Mouse (Mus musculus): Measurements from ENCODE around the gene Smarcd2. TPM values are rescaled to one million over a fixed set of nuclear protein-coding genes. Genes with fewer than 3 reads are reported as not detected.

Smarcd2 gene
- polyA plus RNA-seq (2015; fragmentation: Nextera tagmentation; extraction: Ambion mirVana): 79.1 and 81.6 TPM in 2 replicates

DNA sequence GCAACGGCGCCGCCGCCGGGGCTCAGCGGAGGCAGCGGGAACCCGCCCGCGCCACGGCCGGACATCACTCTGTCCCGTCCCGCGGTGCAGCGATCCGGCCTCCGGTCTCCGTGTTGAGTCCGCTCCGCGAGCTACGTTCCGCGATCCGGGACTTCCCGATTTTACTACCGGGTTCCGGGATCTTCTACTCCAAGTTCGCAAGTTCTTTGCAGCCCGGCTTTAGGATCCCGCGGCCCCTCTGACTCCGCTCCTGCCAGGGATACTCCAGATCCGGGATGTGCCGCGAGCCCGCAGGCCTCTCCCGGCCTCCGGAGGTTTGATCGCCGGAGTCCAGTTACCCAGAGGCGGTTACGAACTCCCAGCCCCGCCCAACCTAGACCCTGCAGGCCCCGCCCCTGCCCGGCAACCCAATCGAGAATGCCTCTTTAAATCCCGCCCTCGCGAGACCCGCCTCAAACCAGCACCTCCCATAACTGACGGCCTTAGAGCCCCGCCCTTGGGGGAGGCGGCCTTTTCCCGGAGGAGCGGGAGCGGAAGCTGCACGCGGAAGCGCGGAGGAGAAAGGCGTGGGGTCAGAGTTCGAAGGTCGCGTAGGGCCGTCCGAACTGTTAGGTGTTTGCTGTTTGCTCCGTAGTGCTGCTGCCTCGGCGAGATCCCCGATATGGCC, at the start of gene Smarcd2:
Gene Smarcd2, minus strand, starts transcription at position 329 of the 667 bp plus-strand sequence.
- ATAC-seq (ENCODE audit: borderline replicate concordance, extremely low read depth, low FRiP score, low TSS enrichment): peak; percentile 91
- H3K4me1 ChIP-seq: peaks cover 67% of the 10 kb centered on the region
- H3K9me3 ChIP-seq: no peaks in the 10 kb centered on the region
- peak within 1 kb of the TSS; percentile 96 for H3K9ac ChIP-seq
- H3K27ac ChIP-seq: peak within 1 kb of the TSS; percentile 98
- no peaks in the 10 kb centered on the region; the same call in 1 of the 2 replicates for H3K36me3 ChIP-seq
- no peaks in the 10 kb centered on the region for H3K27me3 ChIP-seq
- under 1% methylated on average over 72 of the region's 72 CpGs for WGBS
- peak within 1 kb of the TSS; percentile 78 for H3K4me2 ChIP-seq
- H3K4me3 ChIP-seq: peak within 1 kb of the TSS; percentile 90

GRCm38 (mm10) chr11:106318406-106319366, 45.9 kb upstream of the Smarcd2 start:
- WGBS: 58% methylated on average over 21 of the region's 21 CpGs
- no peaks in the 10 kb centered on the region for H3K36me3 ChIP-seq
- no peaks in the 10 kb centered on the region for H3K9me3 ChIP-seq
- no peaks in the 10 kb centered on the region for H3K27me3 ChIP-seq
- no peak overlapping the region for H3K4me2 ChIP-seq
- H3K27ac ChIP-seq: no peak overlapping the region
- ATAC-seq (ENCODE audit: borderline replicate concordance, extremely low read depth, low FRiP score, low TSS enrichment): no peak
- H3K4me3 ChIP-seq: no peak overlapping the region
- no peak overlapping the region for H3K9ac ChIP-seq
- H3K4me1 ChIP-seq: peaks cover 12% of the 10 kb centered on the region

DNA sequence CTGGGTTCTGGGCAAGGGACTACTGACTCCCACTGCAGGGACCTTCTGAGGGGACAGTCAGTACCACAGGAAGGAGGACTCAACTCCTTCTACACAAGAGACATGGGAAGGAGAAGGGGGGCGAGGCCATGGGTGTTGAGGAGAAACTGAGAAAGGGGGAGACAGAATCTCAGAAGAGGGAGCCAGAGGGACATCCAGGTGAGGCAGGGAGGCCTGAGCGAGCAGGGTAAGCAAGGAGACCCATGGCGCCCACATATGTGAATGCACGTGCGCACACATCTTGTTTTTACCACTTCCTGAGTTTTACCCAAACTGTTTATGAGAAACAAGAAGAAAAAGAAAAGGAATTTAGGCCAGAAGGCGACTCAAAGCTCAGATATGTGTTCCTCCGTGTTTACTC, 45.0 kb upstream of the Smarcd2 start:
- Histone ChIP-seq H3K9me3 (no peaks in the 10 kb centered on the region), H3K36me3 (no peaks in the 10 kb centered on the region), H3K27me3 (no peaks in the 10 kb centered on the region), H3K27ac (no peak overlapping the region), H3K4me2 (no peak overlapping the region), H3K4me1 (peaks cover 19% of the 10 kb centered on the region), H3K4me3 (no peak overlapping the region), H3K9ac (no peak overlapping the region)
- no peak for ATAC-seq (ENCODE audit: borderline replicate concordance, extremely low read depth, low FRiP score, low TSS enrichment)
- WGBS: 66% methylated on average over 7 of the region's 7 CpGs

- H3K4me3 ChIP-seq: no peak overlapping the region
- no peaks in the 10 kb centered on the region for H3K9me3 ChIP-seq
- no peaks in the 10 kb centered on the region for H3K27me3 ChIP-seq
- no peak overlapping the region for H3K4me2 ChIP-seq
- H3K9ac ChIP-seq: no peak overlapping the region
- peaks cover 19% of the 10 kb centered on the region for H3K4me1 ChIP-seq
- 69% methylated on average over 1 of the region's 1 CpGs for WGBS
- no peaks in the 10 kb centered on the region for H3K36me3 ChIP-seq
- H3K27ac ChIP-seq: no peak overlapping the region
- no peak for ATAC-seq (ENCODE audit: borderline replicate concordance, extremely low read depth, low FRiP score, low TSS enrichment)
These were observed 43.6 kb upstream of the Smarcd2 start for GRCm38 (mm10) chr11:106316416-106316815.

GRCm38 (mm10) chr11:106314333-106314812, 41.6 kb upstream of the Smarcd2 start, which contains the start of gene Cd79b:
TSS of gene Cd79b (minus strand) at chr11:106314762.
- Histone ChIP-seq H3K9ac (no peak within 1 kb of the TSS), H3K4me1 (peaks cover 19% of the 10 kb centered on the region), H3K27me3 (no peaks in the 10 kb centered on the region), H3K9me3 (no peaks in the 10 kb centered on the region), H3K4me2 (peak within 1 kb of the TSS; percentile 8; the same call in 1 of the 2 replicates), H3K4me3 (no peak within 1 kb of the TSS), H3K27ac (0 out of 2 replicates have a peak within 1 kb of the TSS, but pooled peaks have one; percentile 15), H3K36me3 (no peaks in the 10 kb centered on the region)
- no peak for ATAC-seq (ENCODE audit: borderline replicate concordance, extremely low read depth, low FRiP score, low TSS enrichment)
- 66% methylated on average over 9 of the region's 9 CpGs for WGBS

DNA sequence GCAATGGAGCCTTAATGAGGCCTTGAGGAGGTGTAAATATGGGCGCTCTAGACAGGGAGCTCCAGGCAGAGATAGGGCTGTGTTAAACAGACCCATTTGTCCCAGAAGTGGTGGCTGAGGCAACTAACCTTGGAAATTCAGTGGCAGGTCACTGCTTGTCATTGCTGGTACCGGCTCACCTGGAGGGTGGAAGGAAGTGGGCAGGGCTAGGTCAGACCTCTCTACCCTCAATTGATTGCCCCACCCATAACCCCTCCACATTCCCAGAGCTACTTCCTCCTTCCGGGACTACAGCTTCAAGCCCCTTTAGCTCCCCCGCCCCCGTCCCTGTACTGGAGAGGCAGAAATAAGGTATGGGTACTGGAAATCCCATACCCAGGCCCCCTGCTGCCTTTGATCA, 40.8 kb upstream of the Smarcd2 start:
- WGBS: 37% methylated on average over 5 of the region's 5 CpGs
- 0 out of 2 replicates have a peak overlapping the region, but pooled peaks have one; percentile 15 for H3K27ac ChIP-seq
- H3K4me3 ChIP-seq: no peak overlapping the region
- peak overlapping the region; percentile 8; the same call in 1 of the 2 replicates for H3K4me2 ChIP-seq
- H3K9ac ChIP-seq: no peak overlapping the region
- peak; percentile 67; the same call in 1 of the 2 replicates for ATAC-seq (ENCODE audit: borderline replicate concordance, extremely low read depth, low FRiP score, low TSS enrichment)
- H3K27me3 ChIP-seq: no peaks in the 10 kb centered on the region
- H3K4me1 ChIP-seq: peaks cover 17% of the 10 kb centered on the region
- H3K36me3 ChIP-seq: no peaks in the 10 kb centered on the region
- no peaks in the 10 kb centered on the region for H3K9me3 ChIP-seq

DNA sequence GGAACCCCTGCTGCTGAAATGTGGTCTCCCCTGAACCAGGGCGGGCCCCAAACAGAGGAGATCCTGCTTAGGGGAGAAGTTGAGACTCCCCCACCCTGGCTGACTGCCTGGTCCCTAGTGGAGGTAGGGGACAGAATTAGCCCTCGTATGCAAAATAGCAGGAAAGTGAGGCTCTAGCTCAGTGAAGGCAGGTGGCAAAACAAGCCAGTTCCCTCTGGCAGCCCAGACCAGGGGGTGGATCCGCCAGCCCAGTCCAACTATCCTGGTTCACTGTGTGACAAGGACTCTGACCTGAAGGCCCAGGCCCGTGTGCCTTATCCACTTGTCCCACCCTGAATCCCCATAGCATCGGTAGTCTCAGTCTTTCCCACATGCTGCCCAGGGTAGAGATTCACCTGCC, 37.4 kb upstream of the Smarcd2 start:
- H3K4me1 ChIP-seq: peaks cover 19% of the 10 kb centered on the region
- H3K9ac ChIP-seq: no peak overlapping the region
- H3K27me3 ChIP-seq: no peaks in the 10 kb centered on the region

DNA sequence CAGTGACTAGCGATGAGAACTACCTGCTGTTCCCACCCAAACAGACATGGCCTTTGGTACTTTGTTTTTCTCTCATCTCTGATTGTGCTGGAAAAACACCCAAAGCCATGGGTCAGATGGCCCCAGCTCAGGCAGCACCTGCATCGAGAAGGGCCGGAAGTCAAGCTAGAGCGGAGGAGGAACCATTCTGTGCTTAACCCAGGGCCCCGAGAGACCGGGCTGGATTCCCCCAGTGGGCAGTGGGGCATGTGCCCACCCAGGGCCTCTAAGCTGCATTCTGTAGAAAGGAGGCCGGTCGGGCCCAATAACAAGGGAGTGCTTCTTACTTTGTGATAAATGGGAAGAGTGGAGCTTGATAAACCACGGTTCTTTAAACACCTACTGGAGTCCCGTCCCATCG, 35.4 kb upstream of the Smarcd2 start:
- ATAC-seq (ENCODE audit: borderline replicate concordance, extremely low read depth, low FRiP score, low TSS enrichment): no peak
- no peaks in the 10 kb centered on the region for H3K9me3 ChIP-seq
- H3K4me3 ChIP-seq: no peak overlapping the region
- no peak overlapping the region for H3K4me2 ChIP-seq
- no peaks in the 10 kb centered on the region for H3K36me3 ChIP-seq
- whole genome bisulfite sequencing: 60% methylated on average over 11 of the region's 11 CpGs
- no peaks in the 10 kb centered on the region for H3K27me3 ChIP-seq
- H3K4me1 ChIP-seq: peaks cover 7% of the 10 kb centered on the region
- no peak overlapping the region for H3K27ac ChIP-seq
- no peak overlapping the region for H3K9ac ChIP-seq

More for the DNA sequence above, 37.4 kb upstream of the Smarcd2 start:
- H3K4me3 ChIP-seq: no peak overlapping the region
- no peak for ATAC-seq (ENCODE audit: borderline replicate concordance, extremely low read depth, low FRiP score, low TSS enrichment)
- H3K4me2 ChIP-seq: no peak overlapping the region
- H3K9me3 ChIP-seq: no peaks in the 10 kb centered on the region
- H3K36me3 ChIP-seq: no peaks in the 10 kb centered on the region
- WGBS: 65% methylated on average over 5 of the region's 5 CpGs
- H3K27ac ChIP-seq: no peak overlapping the region

- no peak for ATAC-seq (ENCODE audit: borderline replicate concordance, extremely low read depth, low FRiP score, low TSS enrichment)
- Histone ChIP-seq H3K4me3 (no peak overlapping the region), H3K27me3 (no peaks in the 10 kb centered on the region), H3K9me3 (no peaks in the 10 kb centered on the region), H3K4me2 (no peak overlapping the region), H3K27ac (no peak overlapping the region), H3K9ac (no peak overlapping the region), H3K36me3 (no peaks in the 10 kb centered on the region), H3K4me1 (peaks cover 5% of the 10 kb centered on the region)
- 41% methylated on average over 5 of the region's 5 CpGs for WGBS
These were observed 34.7 kb upstream of the Smarcd2 start for GRCm38 (mm10) chr11:106307432-106307831.

GRCm38 (mm10) chr11:106306758-106307157, 34.0 kb upstream of the Smarcd2 start:
- no peaks in the 10 kb centered on the region for H3K9me3 ChIP-seq
- H3K4me2 ChIP-seq: no peak overlapping the region
- H3K27me3 ChIP-seq: no peaks in the 10 kb centered on the region
- no peaks in the 10 kb centered on the region for H3K36me3 ChIP-seq
- H3K4me1 ChIP-seq: peaks cover 5% of the 10 kb centered on the region
- no peak for ATAC-seq (ENCODE audit: borderline replicate concordance, extremely low read depth, low FRiP score, low TSS enrichment)
- H3K4me3 ChIP-seq: no peak overlapping the region
- H3K27ac ChIP-seq: no peak overlapping the region
- 77% methylated on average over 9 of the region's 9 CpGs for WGBS
- H3K9ac ChIP-seq: no peak overlapping the region

DNA sequence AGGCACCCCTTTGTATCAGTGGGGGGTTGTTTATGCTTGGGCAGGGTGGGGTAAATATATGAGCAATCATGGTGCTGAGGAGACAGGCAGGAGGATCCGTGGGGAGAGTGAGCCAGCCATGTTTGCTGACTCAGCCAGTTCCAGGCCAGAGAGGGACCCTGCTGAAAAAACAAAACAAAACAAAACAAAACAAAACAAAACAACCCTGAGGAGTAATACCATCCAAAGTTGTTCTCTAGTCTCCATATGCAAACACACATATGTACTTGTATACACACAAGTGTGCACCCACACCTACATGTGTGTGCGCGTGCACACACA, 33.3 kb upstream of the Smarcd2 start:
- H3K27me3 ChIP-seq: no peaks in the 10 kb centered on the region
- no peak for ATAC-seq (ENCODE audit: borderline replicate concordance, extremely low read depth, low FRiP score, low TSS enrichment)
- peaks cover 5% of the 10 kb centered on the region for H3K4me1 ChIP-seq
- H3K9me3 ChIP-seq: no peaks in the 10 kb centered on the region
- no peak overlapping the region for H3K4me3 ChIP-seq
- H3K27ac ChIP-seq: no peak overlapping the region
- H3K36me3 ChIP-seq: no peaks in the 10 kb centered on the region
- no peak overlapping the region for H3K4me2 ChIP-seq
- no peak overlapping the region for H3K9ac ChIP-seq
- whole genome bisulfite sequencing: 74% methylated on average over 3 of the region's 3 CpGs
